Mouse (Mus musculus) lung, embryonic 15.5 days (tissue): ENCODE results near the gene Sesn1. TPM values are rescaled to one million over a fixed set of nuclear protein-coding genes. Genes with fewer than 3 reads are reported as not detected.

ENCODE experiments used
- ATAC-seq: fragments of 200-750 bp; cut with Nextera tagmentation; 2 replicates; pipeline ENCODE4 v1.8.0; 2017; ENCODE audit warnings: moderate number of reproducible peaks, borderline replicate concordance; ENCODE audit not compliant: low FRiP score, low TSS enrichment; ENCODE audit errors: extremely low read depth
- H3K27ac ChIP-seq: fragments of 300-500 bp; sonication (generic); 2 replicates; pipeline ENCODE4 v1.5.1; 2015; ENCODE audit warnings: moderate library complexity, mild to moderate bottlenecking, inconsistent platforms
- H3K27me3 ChIP-seq: fragments of 300-500 bp; sonication (generic); 2 replicates; pipeline ENCODE4 v1.6.1; 2015; ENCODE audit warnings: inconsistent platforms
- H3K36me3 ChIP-seq: fragments of 300-500 bp; sonication (generic); 2 replicates; pipeline ENCODE4 v1.6.1; 2015; ENCODE audit warnings: inconsistent platforms
- H3K4me1 ChIP-seq: fragments of 300-500 bp; sonication (generic); 2 replicates; pipeline ENCODE4 v1.6.1; 2015; ENCODE audit warnings: inconsistent platforms
- H3K4me2 ChIP-seq: fragments of 300-500 bp; sonication (generic); 2 replicates; pipeline ENCODE4 v1.6.1; 2015; ENCODE audit warnings: inconsistent platforms, mild to moderate bottlenecking, moderate library complexity
- H3K4me3 ChIP-seq: fragments of 300-500 bp; sonication (generic); 2 replicates; pipeline ENCODE4 v1.5.1; 2015; ENCODE audit warnings: mild to moderate bottlenecking, inconsistent platforms
- H3K9ac ChIP-seq: fragments of 300-500 bp; sonication (generic); 2 replicates; pipeline ENCODE4 v1.6.1; 2015; ENCODE audit warnings: inconsistent platforms
- H3K9me3 ChIP-seq: fragments of 300-500 bp; sonication (generic); 2 replicates; pipeline ENCODE4 v1.6.1; 2016; ENCODE audit warnings: inconsistent platforms
- WGBS: fragments of 180-500 bp; shearing (Covaris S2); methylation state at CpG from one replicate; pipeline ENCODE4 v1.1.7; 2015; 5-methylcytosine and 5-hydroxymethylcytosine counted together
- polyA plus RNA-seq: library from polyadenylated mRNA; unstranded; fragments of >200 nt; fragmentation: Nextera tagmentation; extraction: Ambion mirVana; gene quantifications from 2 replicates; pipeline ENCODE4 v1.2.1, GENCODE M21; 2015

The Sesn1 gene
- 30.9 and 33.2 TPM in 2 replicates for polyA plus RNA-seq

DNA sequence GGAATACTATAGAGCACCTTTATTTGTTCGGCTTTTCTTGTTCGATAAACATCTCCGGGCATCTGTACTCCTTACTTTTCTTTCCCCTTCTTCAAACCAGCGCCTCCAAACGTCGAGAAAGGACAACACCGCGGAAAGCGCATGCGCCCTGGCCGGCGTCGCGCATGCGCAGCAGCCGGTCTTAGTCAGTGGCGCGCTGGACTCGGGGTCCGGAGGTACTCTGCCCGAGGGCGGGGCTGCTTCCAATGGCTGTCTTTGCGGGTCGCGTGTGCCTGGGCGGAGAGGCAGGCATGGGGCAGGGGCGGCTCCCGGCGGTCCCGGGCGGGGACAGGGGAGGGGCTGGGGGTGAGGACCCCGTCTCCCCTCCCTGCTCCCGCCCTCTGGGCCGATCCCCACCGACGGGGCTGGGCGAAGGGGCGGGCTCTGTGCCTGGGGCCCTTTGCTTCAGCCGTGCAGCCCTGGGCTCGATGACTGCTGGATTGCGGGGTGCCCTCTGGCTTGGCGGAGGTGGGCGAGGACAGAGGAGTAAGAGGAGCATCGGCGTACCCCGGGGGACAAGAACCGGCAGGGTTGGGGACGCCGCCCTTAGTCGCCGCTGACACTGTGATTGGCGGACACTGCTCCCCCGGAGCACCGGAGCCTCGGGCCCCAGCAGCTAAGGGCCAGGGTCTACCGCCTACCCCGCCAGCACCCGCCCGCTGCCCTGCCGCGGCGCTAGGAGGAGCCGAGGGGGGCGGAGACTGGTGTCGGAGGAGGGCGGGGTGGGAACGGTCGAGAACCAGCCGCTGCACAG lies at the start of gene Sesn1, which contains the start of gene Cep57l1:
Gene Sesn1, plus strand, starts transcription at position 165 of the 793 bp plus-strand sequence.
Gene Cep57l1, minus strand, starts transcription at position 101 of the 793 bp plus-strand sequence.
- Histone ChIP-seq H3K9ac (peak within 1 kb of the TSS; percentile 73), H3K9me3 (no peaks in the 10 kb centered on the region), H3K36me3 (no peaks in the 10 kb centered on the region), H3K4me3 (peak within 1 kb of the TSS; percentile 80), H3K4me1 (peaks cover 23% of the 10 kb centered on the region), H3K27me3 (no peaks in the 10 kb centered on the region), H3K27ac (peak within 1 kb of the TSS; percentile 99), H3K4me2 (peak within 1 kb of the TSS; percentile 72)
- ATAC-seq = peak; percentile 96
- WGBS = under 1% methylated on average over 55 of the region's 69 CpGs

DNA sequence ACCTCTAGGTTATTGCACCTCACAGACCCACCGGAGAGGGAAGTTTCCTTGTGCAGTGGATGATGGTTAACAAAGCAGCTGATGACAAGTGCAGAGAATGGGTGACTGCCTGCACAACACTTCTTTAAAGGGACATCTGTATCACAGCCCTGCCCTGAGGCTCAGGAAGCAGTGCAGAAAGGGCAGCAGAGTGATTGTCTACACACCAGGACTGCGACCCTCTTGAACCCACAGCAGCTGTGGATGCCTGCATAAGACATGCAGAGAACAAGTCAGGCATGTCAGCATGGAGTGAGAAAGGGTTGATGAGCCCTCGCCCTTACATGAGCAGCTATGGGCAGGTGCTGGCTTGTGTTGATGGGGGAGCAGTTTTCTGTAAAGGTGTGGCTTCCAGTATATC lies 48.9 kb upstream of the Sesn1 start:
- H3K9me3 ChIP-seq = no peaks in the 10 kb centered on the region
- H3K4me2 ChIP-seq = no peak overlapping the region
- no peak for ATAC-seq
- no peaks in the 10 kb centered on the region for H3K27me3 ChIP-seq
- 78% methylated on average over 3 of the region's 3 CpGs for WGBS
- no peak overlapping the region for H3K4me3 ChIP-seq
- no peak overlapping the region for H3K9ac ChIP-seq
- H3K36me3 ChIP-seq = no peaks in the 10 kb centered on the region
- H3K27ac ChIP-seq = no peak overlapping the region
- no peaks in the 10 kb centered on the region for H3K4me1 ChIP-seq

DNA sequence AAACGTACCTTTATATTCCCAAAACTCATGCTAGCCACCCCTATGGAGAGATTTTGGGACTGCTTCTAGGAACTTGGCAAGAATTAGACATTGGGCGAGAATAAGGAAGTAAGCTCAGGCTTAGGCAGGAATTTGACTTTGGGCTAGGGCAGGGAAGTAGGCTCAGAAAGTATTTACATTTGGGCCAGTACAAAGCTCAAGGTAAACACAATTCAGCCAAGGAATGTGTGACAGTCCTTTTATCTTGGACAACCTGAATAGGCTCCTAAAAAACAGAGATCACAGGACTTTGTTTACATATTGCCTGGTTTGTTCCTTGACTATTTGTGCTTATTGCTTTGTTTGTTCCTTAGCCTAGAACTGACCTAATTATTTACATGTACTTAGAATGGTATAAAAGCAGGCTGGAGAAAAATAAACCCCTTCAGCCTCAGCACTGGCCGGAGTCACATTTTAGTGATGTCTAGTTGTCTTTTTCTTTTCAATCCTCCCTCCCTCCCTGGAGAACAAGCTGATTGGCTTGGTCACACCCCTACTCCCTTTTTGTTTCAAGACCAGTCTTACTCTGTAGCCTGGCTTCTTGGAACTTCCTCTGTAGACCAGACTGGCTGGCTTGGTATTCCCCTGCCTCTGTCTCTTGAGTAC lies 45.9 kb upstream of the Sesn1 start:
- Histone ChIP-seq H3K27me3 (no peaks in the 10 kb centered on the region), H3K4me3 (no peak overlapping the region), H3K4me2 (no peak overlapping the region), H3K27ac (no peak overlapping the region), H3K9me3 (no peaks in the 10 kb centered on the region), H3K36me3 (no peaks in the 10 kb centered on the region), H3K4me1 (no peaks in the 10 kb centered on the region), H3K9ac (no peak overlapping the region)
- no peak for ATAC-seq
- 51% methylated on average over 3 of the region's 3 CpGs for WGBS

DNA sequence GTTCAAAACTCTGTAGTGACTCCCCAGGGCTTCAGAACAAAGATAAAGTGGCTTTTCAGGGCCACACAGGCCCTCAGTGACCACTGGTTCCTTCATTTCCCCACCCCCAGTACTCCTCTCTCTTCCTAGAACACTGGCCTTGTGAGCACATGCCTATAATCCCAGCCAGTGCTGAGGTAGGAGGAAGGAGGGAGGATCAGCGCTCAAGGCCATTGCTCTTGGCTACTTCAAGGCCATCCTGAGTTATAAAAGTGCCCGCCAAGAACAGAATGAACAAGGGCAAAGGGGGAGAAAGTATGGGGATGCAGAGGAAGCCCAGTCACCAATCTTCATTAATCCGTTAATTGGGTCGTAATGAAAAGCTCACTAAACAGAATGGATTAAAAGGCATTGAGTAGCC lies 44.1 kb upstream of the Sesn1 start:
- no peak for ATAC-seq
- no peaks in the 10 kb centered on the region for H3K36me3 ChIP-seq
- 93% methylated on average over 4 of the region's 4 CpGs for whole genome bisulfite sequencing

DNA sequence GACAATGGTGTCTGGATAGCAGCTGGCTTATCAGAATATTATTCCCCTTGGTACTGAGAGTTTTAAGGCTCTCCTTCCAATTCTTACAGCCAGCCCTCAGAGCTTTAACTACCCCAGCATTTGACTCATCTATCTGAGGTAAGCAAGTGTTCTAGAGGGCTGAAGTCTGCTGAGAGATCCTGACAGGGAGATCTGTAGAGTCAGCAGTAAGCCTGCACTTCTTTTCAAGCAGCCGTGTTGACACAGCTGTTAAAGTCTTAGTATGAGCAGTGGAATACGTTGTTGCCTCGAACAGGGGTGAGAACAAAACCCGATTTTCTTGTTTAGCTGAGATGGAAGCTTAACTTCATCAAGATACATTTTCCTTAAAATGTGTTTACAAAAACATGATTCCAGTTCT lies 43.5 kb upstream of the Sesn1 start:
- Histone ChIP-seq H3K27me3 (no peaks in the 10 kb centered on the region), H3K9me3 (no peaks in the 10 kb centered on the region), H3K4me1 (no peaks in the 10 kb centered on the region), H3K27ac (no peak overlapping the region), H3K4me2 (no peak overlapping the region), H3K9ac (no peak overlapping the region), H3K4me3 (no peak overlapping the region), H3K36me3 (no peaks in the 10 kb centered on the region)
- ATAC-seq = no peak
- 48% methylated on average over 4 of the region's 4 CpGs for WGBS

More for the DNA sequence above, 44.1 kb upstream of the Sesn1 start:
- no peak overlapping the region for H3K4me2 ChIP-seq
- H3K4me3 ChIP-seq = no peak overlapping the region
- H3K27ac ChIP-seq = no peak overlapping the region
- H3K9ac ChIP-seq = no peak overlapping the region
- H3K9me3 ChIP-seq = no peaks in the 10 kb centered on the region
- no peaks in the 10 kb centered on the region for H3K27me3 ChIP-seq
- H3K4me1 ChIP-seq = no peaks in the 10 kb centered on the region

DNA sequence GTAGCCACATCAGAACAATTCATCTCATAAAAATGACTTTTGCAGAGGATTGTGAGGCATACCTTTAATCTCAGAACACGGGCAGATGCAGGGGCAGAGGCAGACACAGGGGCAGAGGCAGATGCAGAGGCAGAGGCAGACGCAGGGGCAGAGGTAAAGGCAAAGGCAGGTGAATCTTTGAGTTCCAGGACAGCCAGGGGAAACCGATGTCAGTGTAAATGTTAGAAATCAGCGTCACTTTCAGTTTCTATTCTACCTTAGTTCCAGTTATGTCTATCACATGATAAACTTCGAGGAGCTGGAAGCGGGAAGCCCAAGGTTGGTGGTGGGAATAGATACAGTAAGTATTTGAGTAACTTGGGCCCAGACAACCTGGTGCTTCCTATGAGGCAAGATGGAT lies 42.5 kb upstream of the Sesn1 start:
- WGBS = 89% methylated on average over 6 of the region's 6 CpGs
- no peak for ATAC-seq

DNA sequence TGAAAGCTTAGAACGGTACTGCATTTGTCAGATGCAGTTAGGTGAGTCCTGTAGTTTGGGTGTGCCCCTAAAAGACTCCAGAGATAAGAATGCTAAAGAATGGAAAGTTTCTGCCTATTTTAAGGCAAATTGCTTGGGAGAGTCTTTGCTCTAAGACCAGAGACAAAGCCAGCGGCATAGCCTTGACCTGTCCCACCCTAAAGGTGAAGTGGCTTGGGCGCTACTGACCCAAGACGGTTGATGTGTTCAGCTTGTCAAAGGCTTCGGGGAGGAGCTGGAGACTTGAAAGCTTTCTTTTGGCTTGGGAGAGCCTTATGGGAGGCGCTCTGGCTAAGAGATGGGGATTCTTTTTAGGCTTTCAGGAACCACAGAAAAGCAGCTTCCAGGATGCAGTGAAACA lies 17.4 kb upstream of the Sesn1 start:
- peaks cover 8% of the 10 kb centered on the region for H3K36me3 ChIP-seq
- H3K9me3 ChIP-seq = no peaks in the 10 kb centered on the region; the same call in 1 of the 2 replicates
- no peak overlapping the region for H3K27ac ChIP-seq
- no peak for ATAC-seq
- no peak overlapping the region for H3K4me2 ChIP-seq
- no peak overlapping the region for H3K9ac ChIP-seq
- no peak overlapping the region for H3K4me3 ChIP-seq
- WGBS = 91% methylated on average over 6 of the region's 6 CpGs
- H3K4me1 ChIP-seq = no peaks in the 10 kb centered on the region
- no peaks in the 10 kb centered on the region for H3K27me3 ChIP-seq

More for the DNA sequence above, 42.5 kb upstream of the Sesn1 start:
- no peaks in the 10 kb centered on the region for H3K36me3 ChIP-seq
- no peak overlapping the region for H3K4me3 ChIP-seq
- H3K4me1 ChIP-seq = no peaks in the 10 kb centered on the region
- no peaks in the 10 kb centered on the region for H3K9me3 ChIP-seq
- H3K27me3 ChIP-seq = no peaks in the 10 kb centered on the region
- no peak overlapping the region for H3K9ac ChIP-seq
- H3K4me2 ChIP-seq = no peak overlapping the region
- no peak overlapping the region for H3K27ac ChIP-seq

DNA sequence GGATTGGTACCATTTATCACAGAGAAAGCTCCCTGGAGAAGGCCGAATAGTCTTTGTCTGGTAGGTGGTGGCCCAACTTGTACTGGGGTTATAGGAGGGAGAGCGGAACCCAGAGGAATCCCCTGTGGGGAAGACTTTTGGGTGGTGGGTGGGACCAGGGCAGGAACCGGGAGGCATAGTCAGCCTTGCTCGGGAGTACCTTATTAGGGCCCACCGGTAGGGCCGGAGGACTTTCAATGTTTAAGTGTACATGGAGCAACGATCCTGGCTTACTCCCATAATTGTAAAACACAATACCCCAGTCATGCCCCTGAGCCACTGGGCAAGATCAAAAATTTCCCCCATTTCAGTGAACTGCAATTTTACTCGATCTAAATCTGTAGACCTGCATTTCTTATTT lies 12.5 kb upstream of the Sesn1 start:
- no peak overlapping the region for H3K4me3 ChIP-seq
- no peak for ATAC-seq
- no peaks in the 10 kb centered on the region for H3K27me3 ChIP-seq
- peaks cover 50% of the 10 kb centered on the region for H3K36me3 ChIP-seq
- WGBS = 99% methylated on average over 8 of the region's 8 CpGs
- H3K4me1 ChIP-seq = no peaks in the 10 kb centered on the region
- H3K9ac ChIP-seq = no peak overlapping the region
- no peak overlapping the region for H3K4me2 ChIP-seq
- no peaks in the 10 kb centered on the region for H3K9me3 ChIP-seq
- H3K27ac ChIP-seq = no peak overlapping the region

DNA sequence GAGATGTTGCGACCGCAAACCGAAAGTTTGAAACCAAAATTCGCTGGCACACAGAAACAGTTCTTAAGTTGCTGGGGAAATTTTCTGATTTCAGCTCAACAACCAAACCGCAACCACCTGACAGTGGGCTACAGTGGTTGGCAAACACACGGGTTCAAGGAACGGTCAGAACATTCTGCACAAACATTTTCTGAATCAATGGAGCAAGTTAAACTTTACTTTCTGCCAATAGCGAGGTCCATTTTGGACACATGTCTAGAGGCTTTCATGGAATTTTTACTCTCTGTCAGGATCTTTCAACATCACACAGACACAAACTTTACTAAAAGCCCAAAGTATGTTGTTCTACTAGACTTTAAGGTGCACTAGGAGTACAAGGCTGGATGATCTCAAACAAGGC lies 6.3 kb upstream of the Sesn1 start:
- no peak for ATAC-seq
- 95% methylated on average over 8 of the region's 8 CpGs for WGBS
- no peak overlapping the region for H3K4me2 ChIP-seq

DNA sequence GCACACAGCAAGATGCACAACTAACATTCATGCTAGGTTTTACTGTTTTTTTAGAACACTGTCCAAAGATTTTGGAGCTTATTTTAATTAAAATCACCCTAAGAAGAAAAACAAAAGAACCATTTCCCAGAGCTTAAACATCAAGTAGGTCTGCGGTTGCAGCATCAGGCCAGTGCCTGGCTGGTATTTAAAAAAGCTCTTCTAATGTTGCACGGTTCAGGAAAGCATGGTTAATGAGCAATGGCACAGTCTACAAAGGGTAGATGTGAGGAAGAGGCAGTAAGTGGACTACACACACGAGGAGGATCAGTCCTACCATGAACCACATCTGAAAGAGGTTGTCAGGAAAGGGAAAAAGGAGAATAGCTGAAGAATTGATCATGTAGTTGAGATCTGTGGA lies 5.0 kb upstream of the Sesn1 start:
- no peak for ATAC-seq
- no peak overlapping the region for H3K4me3 ChIP-seq
- WGBS = 87% methylated on average over 3 of the region's 3 CpGs

More for the DNA sequence above, 6.3 kb upstream of the Sesn1 start:
- Histone ChIP-seq H3K4me3 (no peak overlapping the region), H3K9me3 (no peaks in the 10 kb centered on the region; the same call in 1 of the 2 replicates), H3K9ac (no peak overlapping the region), H3K4me1 (no peaks in the 10 kb centered on the region), H3K36me3 (peaks cover 36% of the 10 kb centered on the region), H3K27ac (no peak overlapping the region), H3K27me3 (no peaks in the 10 kb centered on the region)

DNA sequence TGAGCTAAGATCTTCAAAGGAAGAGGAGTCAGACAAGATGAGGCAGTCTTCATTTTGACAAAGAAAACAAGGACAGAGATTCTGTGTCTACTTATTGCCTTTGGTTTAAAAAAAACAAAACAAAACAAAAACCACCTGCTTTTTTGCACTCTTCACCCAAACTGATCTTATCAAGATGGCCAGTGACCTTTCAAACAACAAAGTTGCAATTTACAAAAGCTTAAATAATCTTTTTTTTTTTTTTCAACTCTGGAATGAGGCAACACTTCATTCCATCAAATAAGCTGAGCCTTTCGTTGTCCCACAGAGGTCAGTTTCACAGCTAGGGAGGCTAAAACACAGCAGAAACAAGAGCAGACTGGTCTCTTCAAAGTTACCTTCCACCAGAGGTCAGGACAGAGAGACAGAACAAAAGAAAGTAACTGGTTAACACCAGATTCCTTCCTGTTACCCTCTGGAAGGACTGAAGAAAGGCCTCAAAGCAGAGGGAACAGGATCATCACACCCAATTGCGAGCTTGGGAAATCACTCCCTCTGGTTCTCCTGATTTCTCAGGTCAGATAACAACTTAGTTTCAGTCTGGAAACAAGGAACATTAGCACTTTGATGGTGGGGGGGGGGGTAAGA lies 3.9 kb upstream of the Sesn1 start:
- WGBS = 72% methylated on average over 2 of the region's 2 CpGs
- H3K4me3 ChIP-seq = no peak overlapping the region
- H3K36me3 ChIP-seq = peaks cover 18% of the 10 kb centered on the region
- no peaks in the 10 kb centered on the region for H3K27me3 ChIP-seq
- H3K27ac ChIP-seq = no peak overlapping the region
- no peaks in the 10 kb centered on the region for H3K4me1 ChIP-seq
- no peak overlapping the region for H3K9ac ChIP-seq
- H3K4me2 ChIP-seq = no peak overlapping the region
- no peak for ATAC-seq
- no peaks in the 10 kb centered on the region; the same call in 1 of the 2 replicates for H3K9me3 ChIP-seq

More for the DNA sequence above, 5.0 kb upstream of the Sesn1 start:
- no peak overlapping the region for H3K27ac ChIP-seq
- peaks cover 29% of the 10 kb centered on the region for H3K36me3 ChIP-seq
- no peaks in the 10 kb centered on the region; the same call in 1 of the 2 replicates for H3K9me3 ChIP-seq
- no peaks in the 10 kb centered on the region for H3K27me3 ChIP-seq
- H3K4me1 ChIP-seq = no peaks in the 10 kb centered on the region
- H3K4me2 ChIP-seq = no peak overlapping the region
- no peak overlapping the region for H3K9ac ChIP-seq
